Mouse (Mus musculus): ENCODE data around the gene Eif2s3y.
A peak's percentile ranks its signal among the peaks of the same experiment; 100 is the strongest.

Gene Eif2s3y

DNA sequence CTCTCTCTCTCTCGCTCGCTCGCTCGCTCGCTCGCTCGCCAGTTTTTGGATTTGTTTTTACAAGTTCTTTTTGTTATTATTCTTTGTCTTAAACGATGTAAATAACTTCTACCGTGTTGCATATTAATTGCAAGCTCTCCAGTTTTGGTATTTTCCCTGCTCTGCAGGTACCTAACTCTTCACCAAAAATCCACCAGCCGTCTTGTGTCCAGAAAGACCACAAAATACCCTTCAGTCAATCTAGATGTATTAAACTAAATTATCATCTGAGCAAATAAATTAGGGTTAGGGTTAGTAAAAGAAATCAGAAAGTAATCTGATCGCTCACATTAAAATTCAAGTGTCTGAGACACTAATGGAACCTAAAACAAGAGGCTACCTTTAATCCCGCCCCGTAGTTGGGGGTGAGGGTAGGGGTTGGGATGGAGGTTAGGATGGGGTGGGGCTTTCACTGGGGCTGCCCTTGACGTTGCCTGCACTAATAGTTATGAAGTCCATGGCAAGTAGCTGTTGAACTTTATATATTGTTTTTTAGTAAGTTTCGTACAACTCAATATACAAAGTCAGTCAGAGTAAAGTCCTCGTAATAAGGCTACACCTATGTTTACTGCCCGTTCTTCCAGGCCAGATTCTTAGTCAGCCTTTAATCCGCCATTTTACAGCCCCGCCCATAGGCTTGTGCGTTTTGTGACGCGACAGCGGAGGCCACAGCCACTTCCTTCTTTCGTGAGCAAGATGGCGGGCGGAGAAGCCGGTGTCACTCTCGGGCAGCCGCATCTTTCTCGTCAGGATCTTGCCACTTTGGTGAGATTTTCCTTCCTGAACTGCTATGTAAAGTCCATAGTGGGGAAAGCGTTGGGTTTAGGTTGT, at the start of gene Eif2s3y:
TSS of gene Eif2s3y (plus strand) at position 662 of the 870 bp plus-strand sequence.
- peak; percentile 88 for DNase-seq (ENCODE audit: low read depth, low spot score)

Measured in CD4-positive helper T cell, adult 2 months (primary cell).